27 mouse cellular contexts compared by ENCODE assay signal in the genomic region with DNA sequence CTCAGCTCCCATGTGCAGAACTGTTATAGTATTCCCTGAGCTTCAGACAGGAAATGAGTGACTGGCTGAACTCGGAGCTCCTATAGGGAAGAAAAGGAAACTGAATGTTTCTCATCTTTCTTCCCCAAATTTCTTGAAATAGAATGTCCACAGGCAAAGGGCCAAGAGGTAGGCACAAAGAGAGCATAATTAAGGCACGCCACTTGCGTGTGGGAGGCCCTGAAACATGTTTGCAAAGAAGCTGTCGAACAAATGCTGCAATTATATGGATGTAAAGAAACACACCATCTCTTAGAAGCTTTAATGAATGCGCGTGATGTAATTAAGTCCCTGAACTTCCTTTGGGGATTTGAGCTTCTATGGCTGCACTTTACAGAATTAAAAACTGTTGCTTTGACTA.
DNase-seq lines count a peak whose midpoint lies in the region; ATAC-seq and TF ChIP-seq lines count a peak whose summit lies in the region.
"Had no signal": no experiment of that assay in that cellular context is flagged by ENCODE, and none has a peak within 500 bp of the region (broad histone marks: within the 10 kb centered on the region; RNA-seq: fewer than 3 reads in every experiment).

No protein-coding gene starts in this region.

- no peaks in the 10 kb centered on the region for H3K9me3 ChIP-seq in forebrain, postnatal 0 days (ENCODE audit: low read length)
- H3K9me3 ChIP-seq in forebrain, embryonic 11.5 days (ENCODE audit: control insufficient read depth, low read length) = no peaks in the 10 kb centered on the region
- no peaks in the 10 kb centered on the region for H3K9me3 ChIP-seq in limb, embryonic 10.5 days (replicated peaks)
- H3K9me3 ChIP-seq: embryonic facial prominence, embryonic 13.5 days; hindbrain, embryonic 13.5 days; limb, embryonic 12.5 days; midbrain, embryonic 10.5 days had no signal

- no peaks in the 10 kb centered on the region for H3K27me3 ChIP-seq in forebrain, postnatal 0 days (ENCODE audit: insufficient read depth, low read length)
- H3K27me3 ChIP-seq in forebrain, embryonic 11.5 days (ENCODE audit: control insufficient read depth, insufficient read depth, low read length) = no peaks in the 10 kb centered on the region
- no peaks in the 10 kb centered on the region for H3K27me3 ChIP-seq in limb, embryonic 10.5 days (ENCODE audit: low read depth, poor library complexity, severe bottlenecking)
- H3K27me3 ChIP-seq: embryonic facial prominence, embryonic 13.5 days; hindbrain, embryonic 13.5 days; limb, embryonic 12.5 days had no signal

- no peak overlapping the region for H3K4me3 ChIP-seq in forebrain, postnatal 0 days (ENCODE audit: low read depth, low read length)
- no peak overlapping the region for H3K4me3 ChIP-seq in forebrain, embryonic 11.5 days (ENCODE audit: low read depth, low read length)
- no peak overlapping the region for H3K4me3 ChIP-seq in limb, embryonic 10.5 days
- H3K4me3 ChIP-seq: embryonic facial prominence, embryonic 13.5 days; erythroblast, embryonic 14.5 days; heart, adult 2 months; hindbrain, embryonic 13.5 days; limb, embryonic 12.5 days; midbrain, embryonic 10.5 days had no signal

- H3K9ac ChIP-seq in forebrain, postnatal 0 days = no peak overlapping the region
- no peak overlapping the region for H3K9ac ChIP-seq in forebrain, embryonic 11.5 days (ENCODE audit: low read length)
- H3K9ac ChIP-seq: embryonic facial prominence, embryonic 13.5 days; hindbrain, embryonic 13.5 days; limb, embryonic 12.5 days; liver, postnatal 0 days had no signal

- no peak for ATAC-seq in forebrain, postnatal 0 days
- ATAC-seq in forebrain, embryonic 11.5 days (replicated peaks; ENCODE audit: low FRiP score) = no peak
- ATAC-seq in inflammation-experienced regulatory T-cells, adult 6 months = no peak
- ATAC-seq: CD4-positive, CD25-positive, alpha-beta regulatory T cell, adult 4 months; liver, postnatal 0 days; midbrain, embryonic 16.5 days had no signal

- 33% methylated on average over 6 of the region's 6 CpGs for WGBS in forebrain, postnatal 0 days
- 72% methylated on average over 6 of the region's 6 CpGs for WGBS in forebrain, embryonic 11.5 days
- WGBS in limb, embryonic 10.5 days = 91% methylated on average over 6 of the region's 6 CpGs

- no peak overlapping the region for H3K4me2 ChIP-seq in forebrain, postnatal 0 days (ENCODE audit: low read depth)
- H3K4me2 ChIP-seq in forebrain, embryonic 11.5 days (ENCODE audit: low read depth, low read length, severe bottlenecking) = no peak overlapping the region
- H3K4me2 ChIP-seq: embryonic facial prominence, embryonic 13.5 days; hindbrain, embryonic 13.5 days; limb, embryonic 12.5 days; liver, embryonic 11.5 days had no signal

- H3K27ac ChIP-seq in forebrain, postnatal 0 days (ENCODE audit: low read depth, low read length) = no peak overlapping the region
- H3K27ac ChIP-seq in forebrain, embryonic 11.5 days (ENCODE audit: low read depth, low read length) = no peak overlapping the region
- H3K27ac ChIP-seq in limb, embryonic 10.5 days = no peak overlapping the region
- H3K27ac ChIP-seq: embryonic facial prominence, embryonic 13.5 days; heart, adult 2 months; hindbrain, embryonic 13.5 days; limb, embryonic 12.5 days; midbrain, embryonic 10.5 days had no signal

- no peak for TF ChIP-seq CTCF in forebrain, postnatal 0 days (IDR thresholded peaks at IDR 0.05; ENCODE audit: low read depth)

- peak; percentile 27 for DNase-seq in forebrain, postnatal 0 days
- no peak for DNase-seq in forebrain, embryonic 11.5 days (ENCODE audit: low spot score)
- peak; percentile 52 for DNase-seq in layer of hippocampus, adult 9-11 months
- no peak for DNase-seq in layer of hippocampus, postnatal 36 days
- peak; percentile 54 to 60 for DNase-seq in left cerebral cortex, adult 18-20 months (ENCODE audit: low spot score in 2 of 2)
- DNase-seq in right cerebral cortex, postnatal 10 days (ENCODE audit: low spot score in 2 of 2) = peak; percentile 37 to 40
- DNase-seq in limb, embryonic 10.5 days (ENCODE audit: low spot score) = no peak
- DNase-seq: adrenal gland, postnatal 14 days; cerebellum, postnatal 25 days; embryo, embryonic 11 days; gastrocnemius, postnatal 25 days; heart, adult 2 months; kidney, adult 18-20 months; kidney, postnatal 4 days; liver, postnatal 0 days; lung, postnatal 10 days; thymus, adult 2 months; thymus, postnatal 4 days had no signal

- H3K36me3 ChIP-seq in forebrain, postnatal 0 days (ENCODE audit: insufficient read depth) = no peaks in the 10 kb centered on the region
- no peaks in the 10 kb centered on the region for H3K36me3 ChIP-seq in forebrain, embryonic 11.5 days (ENCODE audit: control insufficient read depth, insufficient read depth, low read length)
- no peaks in the 10 kb centered on the region for H3K36me3 ChIP-seq in limb, embryonic 10.5 days
- H3K36me3 ChIP-seq: embryonic facial prominence, embryonic 13.5 days; hindbrain, embryonic 13.5 days; limb, embryonic 12.5 days; midbrain, embryonic 10.5 days had no signal

- peaks cover 15% of the 10 kb centered on the region; the same call in 1 of the 2 replicates for H3K4me1 ChIP-seq in forebrain, postnatal 0 days (ENCODE audit: insufficient read depth)
- no peaks in the 10 kb centered on the region; the same call in 1 of the 2 replicates for H3K4me1 ChIP-seq in forebrain, embryonic 11.5 days (replicated peaks; ENCODE audit: control insufficient read depth, insufficient read depth, low read length)
- H3K4me1 ChIP-seq in limb, embryonic 10.5 days = no peaks in the 10 kb centered on the region
- H3K4me1 ChIP-seq: limb, embryonic 12.5 days; midbrain, embryonic 10.5 days had no signal

Comparison
In these comparisons a context has a peak if more than half of its experiments do, and no peak if none do; other contexts are left out.
1. DNase-seq: peak in forebrain, postnatal 0 days (single experiment), layer of hippocampus, adult 9-11 months (single experiment), left cerebral cortex, adult 18-20 months (2 of 2) and right cerebral cortex, postnatal 10 days (2 of 2); none in forebrain, embryonic 11.5 days (single experiment), layer of hippocampus, postnatal 36 days (0 of 2) and limb, embryonic 10.5 days (single experiment).